8 mouse cellular contexts compared by ENCODE assay signal in genomic region chr3:142881589-142881871, GRCm38 (mm10). TPM values are rescaled to one million over a fixed set of nuclear protein-coding genes. Genes with fewer than 3 reads are reported as not detected.
DNase-seq lines count a peak whose midpoint lies in the region; ATAC-seq and TF ChIP-seq lines count a peak whose summit lies in the region.

No protein-coding gene starts in this region.

- ATAC-seq in lung, postnatal 0 days, result peak; percentile 30
- ATAC-seq in embryonic facial prominence, embryonic 15.5 days (ENCODE audit: insufficient number of reproducible peaks, low FRiP score, low TSS enrichment, low read depth), result peak; percentile 62
- ATAC-seq in intestine, embryonic 16.5 days, result no peak
- ATAC-seq in neural tube, embryonic 15.5 days (ENCODE audit: low FRiP score), result peak; percentile 74

- no peak for TF ChIP-seq CTCF in lung, postnatal 0 days (IDR thresholded peaks at IDR 0.05)

- 0 out of 2 replicates have a peak, but pooled peaks cover 3% of the 10 kb centered on the region for H3K4me1 ChIP-seq in lung, postnatal 0 days (ENCODE audit: insufficient read depth, low read depth, low read length)
- H3K4me1 ChIP-seq in embryonic facial prominence, embryonic 15.5 days, result peaks cover 7% of the 10 kb centered on the region
- no peaks in the 10 kb centered on the region for H3K4me1 ChIP-seq in intestine, embryonic 16.5 days (ENCODE audit: control insufficient read depth, insufficient read depth, low read length)
- peaks cover 8% of the 10 kb centered on the region for H3K4me1 ChIP-seq in neural tube, embryonic 15.5 days

- peak overlapping the region; percentile 100 for H3K4me3 ChIP-seq in lung, postnatal 0 days (ENCODE audit: low read depth, low read length)
- peak overlapping the region; percentile 99 for H3K4me3 ChIP-seq in embryonic facial prominence, embryonic 15.5 days (replicated peaks)
- peak overlapping the region; percentile 100 for H3K4me3 ChIP-seq in intestine, embryonic 16.5 days (ENCODE audit: low read length)
- peak overlapping the region; percentile 94 for H3K4me3 ChIP-seq in neural tube, embryonic 15.5 days (replicated peaks)

- H3K9me3 ChIP-seq in lung, postnatal 0 days (ENCODE audit: low read length), result no peaks in the 10 kb centered on the region
- H3K9me3 ChIP-seq in embryonic facial prominence, embryonic 15.5 days (replicated peaks), result no peaks in the 10 kb centered on the region
- no peaks in the 10 kb centered on the region for H3K9me3 ChIP-seq in intestine, embryonic 16.5 days (ENCODE audit: control insufficient read depth, low read length)
- no peaks in the 10 kb centered on the region for H3K9me3 ChIP-seq in neural tube, embryonic 15.5 days (replicated peaks)

- no peaks in the 10 kb centered on the region for H3K36me3 ChIP-seq in lung, postnatal 0 days (ENCODE audit: insufficient read depth, low read length)
- H3K36me3 ChIP-seq in embryonic facial prominence, embryonic 15.5 days, result no peaks in the 10 kb centered on the region
- H3K36me3 ChIP-seq in intestine, embryonic 16.5 days (ENCODE audit: control insufficient read depth, insufficient read depth, low read length), result no peaks in the 10 kb centered on the region
- H3K36me3 ChIP-seq in neural tube, embryonic 15.5 days, result no peaks in the 10 kb centered on the region

- no peaks in the 10 kb centered on the region for H3K27me3 ChIP-seq in lung, postnatal 0 days (replicated peaks; ENCODE audit: insufficient read depth, low read length)
- no peaks in the 10 kb centered on the region for H3K27me3 ChIP-seq in embryonic facial prominence, embryonic 15.5 days
- no peaks in the 10 kb centered on the region for H3K27me3 ChIP-seq in intestine, embryonic 16.5 days (replicated peaks; ENCODE audit: control insufficient read depth, insufficient read depth, low read length)
- H3K27me3 ChIP-seq in neural tube, embryonic 15.5 days (replicated peaks), result no peaks in the 10 kb centered on the region

- no peak for DNase-seq in lung, postnatal 0 days (ENCODE audit: low spot score)
- no peak for DNase-seq in lung, adult 18-20 months
- DNase-seq in spleen, postnatal 10 days (ENCODE audit: low spot score in 2 of 2), result no peak
- no peak for DNase-seq in urinary bladder, adult 2 months (ENCODE audit: low spot score)
- no peak for DNase-seq in lung, postnatal 14 days

- WGBS in lung, postnatal 0 days, result 1% methylated on average over 18 of the region's 40 CpGs
- WGBS in embryonic facial prominence, embryonic 15.5 days, result 0% methylated on average over 18 of the region's 40 CpGs
- under 1% methylated on average over 35 of the region's 40 CpGs for WGBS in intestine, embryonic 16.5 days
- 0% methylated on average over 23 of the region's 40 CpGs for WGBS in neural tube, embryonic 15.5 days

- H3K4me2 ChIP-seq in lung, postnatal 0 days (replicated peaks; ENCODE audit: low read depth, low read length), result peak overlapping the region; percentile 59
- H3K4me2 ChIP-seq in embryonic facial prominence, embryonic 15.5 days (replicated peaks), result peak overlapping the region; percentile 48
- H3K4me2 ChIP-seq in intestine, embryonic 16.5 days (ENCODE audit: low read depth, low read length), result peak overlapping the region; percentile 49
- peak overlapping the region; percentile 59 for H3K4me2 ChIP-seq in neural tube, embryonic 15.5 days

- H3K9ac ChIP-seq in lung, postnatal 0 days (replicated peaks; ENCODE audit: low read depth), result peak overlapping the region; percentile 96
- H3K9ac ChIP-seq in embryonic facial prominence, embryonic 15.5 days, result peak overlapping the region; percentile 93
- H3K9ac ChIP-seq in intestine, embryonic 16.5 days (ENCODE audit: low read depth, low read length), result peak overlapping the region; percentile 98
- H3K9ac ChIP-seq in neural tube, embryonic 15.5 days (replicated peaks), result peak overlapping the region; percentile 97

- H3K27ac ChIP-seq in lung, postnatal 0 days (ENCODE audit: low read length), result peak overlapping the region; percentile 97
- peak overlapping the region; percentile 95 for H3K27ac ChIP-seq in embryonic facial prominence, embryonic 15.5 days (replicated peaks)
- peak overlapping the region; percentile 99 for H3K27ac ChIP-seq in intestine, embryonic 16.5 days (ENCODE audit: low read length)
- H3K27ac ChIP-seq in neural tube, embryonic 15.5 days (replicated peaks), result peak overlapping the region; percentile 93

- TF ChIP-seq EP300 in lung, postnatal 0 days (IDR thresholded peaks at IDR 0.05), result no peak

RNA-seq across cellular contexts. Expression of gene Pkn2, which starts 0.3 kb away (rescaled TPM):
- polyA plus RNA-seq in lung, postnatal 0 days (2015; fragmentation: Nextera tagmentation; extraction: Ambion mirVana), result 56.6 and 57.5 TPM in 2 replicates
- polyA plus RNA-seq in embryonic facial prominence, embryonic 15.5 days (2015; fragmentation: Nextera tagmentation; extraction: Ambion mirVana), result 41.4 and 44.0 TPM in 2 replicates
- polyA plus RNA-seq in intestine, embryonic 16.5 days (2015; fragmentation: Nextera tagmentation; extraction: Ambion mirVana), result 29.9 and 30.8 TPM in 2 replicates
- 21.7 and 24.6 TPM in 2 replicates for polyA plus RNA-seq in neural tube, embryonic 15.5 days (2015; fragmentation: Nextera tagmentation; extraction: Ambion mirVana)
- 26.5 and 26.6 TPM in 2 replicates for polyA plus RNA-seq in urinary bladder, adult 2 months (2012; rRNA removed)
